Mouse (Mus musculus): ENCODE data around the gene Asrgl1.

Gene Asrgl1

GRCm38 (mm10) chr19:9082191-9083009, 53.0 kb downstream of the Asrgl1 start:
- no peak for TF ChIP-seq GATA4 (IDR thresholded peaks at IDR 0.05; ENCODE audit: insufficient replicate concordance, low read length)

- TF ChIP-seq GATA4 (IDR thresholded peaks at IDR 0.05; ENCODE audit: insufficient replicate concordance, low read length): no peak
Observed at GRCm38 (mm10) chr19:9081311-9082190, 53.9 kb downstream of the Asrgl1 start.

GRCm38 (mm10) chr19:9079916-9080315, 55.5 kb downstream of the Asrgl1 start:
- no peak for TF ChIP-seq GATA4 (IDR thresholded peaks at IDR 0.05; ENCODE audit: insufficient replicate concordance, low read length)

- TF ChIP-seq GATA4 (IDR thresholded peaks at IDR 0.05; ENCODE audit: insufficient replicate concordance, low read length): no peak
Observed at GRCm38 (mm10) chr19:9076982-9077660, 58.3 kb downstream of the Asrgl1 start.

- no peak for TF ChIP-seq GATA4 (IDR thresholded peaks at IDR 0.05; ENCODE audit: insufficient replicate concordance, low read length)
Observed at GRCm38 (mm10) chr19:9076035-9076434, 59.4 kb downstream of the Asrgl1 start.

GRCm38 (mm10) chr19:9075558-9075957, 59.9 kb downstream of the Asrgl1 start:
- TF ChIP-seq GATA4 (IDR thresholded peaks at IDR 0.05; ENCODE audit: insufficient replicate concordance, low read length): no peak

- no peak for TF ChIP-seq GATA4 (IDR thresholded peaks at IDR 0.05; ENCODE audit: insufficient replicate concordance, low read length)
Observed at GRCm38 (mm10) chr19:9074424-9074823, 61.0 kb downstream of the Asrgl1 start.

- no peak for TF ChIP-seq GATA4 (IDR thresholded peaks at IDR 0.05; ENCODE audit: insufficient replicate concordance, low read length)
Observed at GRCm38 (mm10) chr19:9073776-9074411, 61.5 kb downstream of the Asrgl1 start.

GRCm38 (mm10) chr19:9072157-9072530, 63.3 kb downstream of the Asrgl1 start:
- no peak for TF ChIP-seq GATA4 (IDR thresholded peaks at IDR 0.05; ENCODE audit: insufficient replicate concordance, low read length)

- peak; percentile 18; the same call in 1 of the 2 replicates for TF ChIP-seq GATA4 (IDR thresholded peaks at IDR 0.05; ENCODE audit: insufficient replicate concordance, low read length)
Observed at GRCm38 (mm10) chr19:9071456-9072156, 63.8 kb downstream of the Asrgl1 start.

- no peak for TF ChIP-seq GATA4 (IDR thresholded peaks at IDR 0.05; ENCODE audit: insufficient replicate concordance, low read length)
Observed at GRCm38 (mm10) chr19:9070316-9070715, 65.1 kb downstream of the Asrgl1 start.

GRCm38 (mm10) chr19:9069687-9070307, 65.6 kb downstream of the Asrgl1 start:
- peak; percentile 36; the same call in 1 of the 2 replicates for TF ChIP-seq GATA4 (IDR thresholded peaks at IDR 0.05; ENCODE audit: insufficient replicate concordance, low read length)

GRCm38 (mm10) chr19:9067292-9067691, 68.1 kb downstream of the Asrgl1 start:
- no peak for TF ChIP-seq GATA4 (IDR thresholded peaks at IDR 0.05; ENCODE audit: insufficient replicate concordance, low read length)
